ENCODE assay signal across 24 mouse cellular contexts in genomic region chr8:64379732-64380349, GRCm38 (mm10).
DNase-seq lines count a peak whose midpoint lies in the region; ATAC-seq and TF ChIP-seq lines count a peak whose summit lies in the region.
"Had no signal": no experiment of that assay in that cellular context is flagged by ENCODE, and none has a peak within 500 bp of the region (broad histone marks: within the 10 kb centered on the region; RNA-seq: fewer than 3 reads in every experiment).

No protein-coding gene starts in this region.

- H3K4me1 ChIP-seq in kidney, embryonic 14.5 days (ENCODE audit: control insufficient read depth, insufficient read depth, low read length): no peaks in the 10 kb centered on the region
- H3K4me1 ChIP-seq in kidney, adult 2 months (ENCODE audit: control insufficient read depth, insufficient read depth, low read length): peaks cover 3% of the 10 kb centered on the region; the same call in 1 of the 2 replicates
- no peaks in the 10 kb centered on the region for H3K4me1 ChIP-seq in kidney, embryonic 16.5 days (ENCODE audit: insufficient read depth, low read length)
- H3K4me1 ChIP-seq in lung, embryonic 14.5 days (ENCODE audit: insufficient read depth): no peaks in the 10 kb centered on the region
- H3K4me1 ChIP-seq in lung, postnatal 0 days (ENCODE audit: insufficient read depth, low read depth, low read length): no peaks in the 10 kb centered on the region
- H3K4me1 ChIP-seq: embryonic facial prominence, embryonic 10.5 days; embryonic facial prominence, embryonic 12.5 days; forebrain, embryonic 13.5 days; forebrain, embryonic 15.5 days had no signal

- H3K4me2 ChIP-seq in kidney, embryonic 14.5 days (replicated peaks; ENCODE audit: low read depth, low read length): no peak overlapping the region
- H3K4me2 ChIP-seq in kidney, embryonic 16.5 days (replicated peaks; ENCODE audit: low read depth, low read length): no peak overlapping the region
- no peak overlapping the region for H3K4me2 ChIP-seq in lung, embryonic 14.5 days
- no peak overlapping the region for H3K4me2 ChIP-seq in lung, postnatal 0 days (replicated peaks; ENCODE audit: low read depth, low read length)
- H3K4me2 ChIP-seq: embryonic facial prominence, embryonic 12.5 days; forebrain, embryonic 13.5 days; forebrain, embryonic 15.5 days had no signal

- no peaks in the 10 kb centered on the region for H3K36me3 ChIP-seq in kidney, embryonic 14.5 days (ENCODE audit: control insufficient read depth, insufficient read depth, low read length)
- no peaks in the 10 kb centered on the region for H3K36me3 ChIP-seq in kidney, adult 2 months (ENCODE audit: control insufficient read depth, insufficient read depth, low read length)
- H3K36me3 ChIP-seq in kidney, embryonic 16.5 days (ENCODE audit: insufficient read depth, low read length): no peaks in the 10 kb centered on the region
- no peaks in the 10 kb centered on the region for H3K36me3 ChIP-seq in lung, embryonic 14.5 days (ENCODE audit: insufficient read depth)
- no peaks in the 10 kb centered on the region for H3K36me3 ChIP-seq in lung, postnatal 0 days (ENCODE audit: insufficient read depth, low read length)
- H3K36me3 ChIP-seq: embryonic facial prominence, embryonic 10.5 days; embryonic facial prominence, embryonic 12.5 days; forebrain, embryonic 15.5 days; G1E had no signal

- no peak for TF ChIP-seq EP300 in lung, postnatal 0 days (IDR thresholded peaks at IDR 0.05)

- peak; percentile 64; the same call in 1 of the 2 replicates for ATAC-seq in kidney, embryonic 14.5 days (ENCODE audit: low FRiP score, low TSS enrichment)
- peak; percentile 67; the same call in 1 of the 2 replicates for ATAC-seq in kidney, embryonic 16.5 days (ENCODE audit: low FRiP score, low TSS enrichment)
- no peak for ATAC-seq in lung, embryonic 14.5 days (ENCODE audit: insufficient read depth)
- ATAC-seq in lung, postnatal 0 days: no peak
- ATAC-seq: activated CD4-positive, CD25-positive, alpha-beta regulatory T cell, adult 4 months; CD4-positive, CD25-positive, alpha-beta regulatory T cell, adult 4 months; forebrain, embryonic 13.5 days; forebrain, embryonic 15.5 days; Patski had no signal

- no peak overlapping the region for H3K9ac ChIP-seq in kidney, embryonic 14.5 days (ENCODE audit: low read depth, low read length)
- no peak overlapping the region for H3K9ac ChIP-seq in kidney, embryonic 16.5 days (replicated peaks; ENCODE audit: low read length)
- no peak overlapping the region for H3K9ac ChIP-seq in lung, embryonic 14.5 days
- H3K9ac ChIP-seq in lung, postnatal 0 days (replicated peaks; ENCODE audit: low read depth): no peak overlapping the region
- H3K9ac ChIP-seq: embryonic facial prominence, embryonic 12.5 days; forebrain, embryonic 13.5 days; forebrain, embryonic 15.5 days had no signal

- H3K27ac ChIP-seq in kidney, embryonic 14.5 days (ENCODE audit: low read depth, low read length): no peak overlapping the region
- H3K27ac ChIP-seq in kidney, adult 2 months (ENCODE audit: insufficient read depth, low read depth, low read length): no peak overlapping the region
- H3K27ac ChIP-seq in kidney, embryonic 16.5 days (ENCODE audit: low read length): no peak overlapping the region
- H3K27ac ChIP-seq in lung, embryonic 14.5 days (ENCODE audit: low read depth): no peak overlapping the region
- no peak overlapping the region for H3K27ac ChIP-seq in lung, postnatal 0 days (ENCODE audit: low read length)
- H3K27ac ChIP-seq: embryonic facial prominence, embryonic 10.5 days; embryonic facial prominence, embryonic 12.5 days; forebrain, embryonic 13.5 days; forebrain, embryonic 15.5 days had no signal

- H3K4me3 ChIP-seq in kidney, embryonic 14.5 days (ENCODE audit: low read length): no peak overlapping the region
- no peak overlapping the region for H3K4me3 ChIP-seq in kidney, adult 2 months (ENCODE audit: insufficient read depth, low read depth, low read length)
- no peak overlapping the region for H3K4me3 ChIP-seq in kidney, embryonic 16.5 days (ENCODE audit: low read length)
- no peak overlapping the region for H3K4me3 ChIP-seq in lung, embryonic 14.5 days (ENCODE audit: low read depth, low read length)
- no peak overlapping the region for H3K4me3 ChIP-seq in lung, postnatal 0 days (ENCODE audit: low read depth, low read length)
- H3K4me3 ChIP-seq: embryonic facial prominence, embryonic 10.5 days; embryonic facial prominence, embryonic 12.5 days; forebrain, embryonic 13.5 days; forebrain, embryonic 15.5 days had no signal

- no peak for DNase-seq in kidney, adult 2 months
- no peak for DNase-seq in kidney, postnatal 10 days
- peak; percentile 24 for DNase-seq in lung, embryonic 14.5 days
- DNase-seq in lung, postnatal 0 days (ENCODE audit: low spot score): no peak
- DNase-seq: adrenal gland, adult 8-10 months; adrenal gland, postnatal 14 days; adrenal gland, postnatal 36 days; B cell, adult 2 months; cerebellum, adult 11-12 months; cerebellum, adult 2 months; cerebellum, adult 9-10 months; cerebellum, postnatal 10 days; cerebellum, postnatal 25 days had no signal

- TF ChIP-seq CTCF in kidney, adult 2 months (conservative IDR thresholded peaks at IDR 0.05; ENCODE audit: insufficient read depth, insufficient read length, low read depth, low read length): no peak
- no peak for TF ChIP-seq CTCF in lung, embryonic 14.5 days (IDR thresholded peaks at IDR 0.05; ENCODE audit: low read depth)
- TF ChIP-seq CTCF in lung, postnatal 0 days (IDR thresholded peaks at IDR 0.05): no peak

- 59% methylated on average over 9 of the region's 9 CpGs for WGBS in kidney, embryonic 14.5 days
- WGBS in kidney, adult 2 months: 77% methylated on average over 9 of the region's 9 CpGs
- 60% methylated on average over 9 of the region's 9 CpGs for WGBS in kidney, embryonic 16.5 days
- 52% methylated on average over 9 of the region's 9 CpGs for WGBS in lung, embryonic 14.5 days
- 64% methylated on average over 9 of the region's 9 CpGs for WGBS in lung, postnatal 0 days

- H3K9me3 ChIP-seq in kidney, embryonic 14.5 days (ENCODE audit: control insufficient read depth, low read length): no peaks in the 10 kb centered on the region
- no peaks in the 10 kb centered on the region for H3K9me3 ChIP-seq in kidney, embryonic 16.5 days (ENCODE audit: low read length)
- no peaks in the 10 kb centered on the region for H3K9me3 ChIP-seq in lung, embryonic 14.5 days (ENCODE audit: low read depth, low read length)
- H3K9me3 ChIP-seq in lung, postnatal 0 days (ENCODE audit: low read length): no peaks in the 10 kb centered on the region
- H3K9me3 ChIP-seq: embryonic facial prominence, embryonic 10.5 days; embryonic facial prominence, embryonic 12.5 days; forebrain, embryonic 13.5 days; forebrain, embryonic 15.5 days; G1E had no signal

- H3K27me3 ChIP-seq in kidney, embryonic 14.5 days (ENCODE audit: control insufficient read depth, insufficient read depth, low read length): no peaks in the 10 kb centered on the region
- no peaks in the 10 kb centered on the region for H3K27me3 ChIP-seq in kidney, adult 2 months (replicated peaks; ENCODE audit: control insufficient read depth, insufficient read depth, low read length)
- H3K27me3 ChIP-seq in kidney, embryonic 16.5 days (ENCODE audit: insufficient read depth, low read length): no peaks in the 10 kb centered on the region
- H3K27me3 ChIP-seq in lung, embryonic 14.5 days (ENCODE audit: insufficient read depth, low read length): no peaks in the 10 kb centered on the region
- H3K27me3 ChIP-seq in lung, postnatal 0 days (replicated peaks; ENCODE audit: insufficient read depth, low read length): no peaks in the 10 kb centered on the region
- H3K27me3 ChIP-seq: CH12.LX; embryonic facial prominence, embryonic 12.5 days; forebrain, embryonic 13.5 days; forebrain, embryonic 15.5 days; Patski had no signal

- no peak for TF ChIP-seq POLR2A in kidney, adult 2 months (IDR thresholded peaks at IDR 0.05; ENCODE audit: low read depth, low read length)

Comparison
In these comparisons a context has a peak if more than half of its experiments do, and no peak if none do; other contexts are left out.
1. ATAC-seq: peak in kidney, embryonic 14.5 days (single experiment) and kidney, embryonic 16.5 days (single experiment); none in lung, embryonic 14.5 days (single experiment) and lung, postnatal 0 days (single experiment).